Mouse (Mus musculus) right cerebral cortex, postnatal 25 days (tissue): ENCODE measurements at regions not wholly inside any gene's neighbourhood (a gene's known extent, or its start where the extent isn't known, plus 50 kb on each side); places are given as distances from the start of the nearest gene placed in this dataset.
"Not testable (repeated sequence)": the region's sequence is repeated elsewhere in the genome, so short reads cannot be mapped to it uniquely, and the experiment has no call there.

Source experiments
- DNase-seq: peaks from one replicate; pipeline ENCODE4 v3.0.0; 2022

DNA sequence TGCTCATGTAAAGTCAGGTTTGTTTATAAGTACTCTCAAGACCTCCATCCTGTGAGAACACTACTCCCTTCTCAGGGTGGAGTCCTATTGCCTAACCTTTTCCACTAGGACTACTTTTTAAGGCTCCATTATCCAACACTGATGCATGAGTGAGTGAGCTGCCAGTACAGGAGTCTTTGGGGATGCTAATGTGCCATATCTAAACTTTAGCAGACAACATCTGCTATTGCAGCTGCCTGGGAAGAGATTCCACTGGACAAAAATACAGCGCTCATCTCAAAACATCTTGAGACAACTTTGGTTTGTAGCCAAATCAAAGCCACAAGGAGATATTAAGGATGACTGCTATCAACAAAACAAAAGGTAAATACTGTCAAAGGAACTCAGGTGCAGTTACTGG is 52.3 kb upstream of the Gm10985 start:
- DNase-seq = no peak

- DNase-seq = no peak
These were observed 55.2 kb upstream of the Gm10985 start for GRCm38 (mm10) chr3:53789706-53790105.

- no peak for DNase-seq
These were observed 59.7 kb upstream of the Gm10985 start for GRCm38 (mm10) chr3:53785201-53785600.

- DNase-seq = peak; percentile 22
These were observed 68.2 kb upstream of the Gm10985 start for GRCm38 (mm10) chr3:53776668-53777067.

DNA sequence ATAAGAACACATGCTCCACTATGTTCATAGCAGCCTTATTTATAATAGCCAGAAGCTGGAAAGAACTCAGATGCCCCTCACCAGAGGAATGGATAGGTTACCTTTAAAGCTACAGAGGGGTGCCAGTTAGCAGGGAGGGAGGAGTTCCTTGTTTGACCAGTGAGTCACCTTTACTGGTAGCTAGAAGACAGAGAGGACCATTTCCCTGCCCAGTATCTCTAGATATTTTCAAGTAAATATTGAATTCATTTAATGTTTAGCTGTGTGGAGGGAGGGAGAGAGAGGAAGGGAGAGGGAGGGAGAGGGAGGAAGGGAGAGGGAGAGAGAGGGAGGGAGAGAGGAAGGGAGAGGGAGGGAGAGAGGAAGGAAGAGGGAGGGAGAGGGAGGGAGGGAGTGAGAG is 77.3 kb upstream of the Gm10985 start:
- no peak for DNase-seq

DNA sequence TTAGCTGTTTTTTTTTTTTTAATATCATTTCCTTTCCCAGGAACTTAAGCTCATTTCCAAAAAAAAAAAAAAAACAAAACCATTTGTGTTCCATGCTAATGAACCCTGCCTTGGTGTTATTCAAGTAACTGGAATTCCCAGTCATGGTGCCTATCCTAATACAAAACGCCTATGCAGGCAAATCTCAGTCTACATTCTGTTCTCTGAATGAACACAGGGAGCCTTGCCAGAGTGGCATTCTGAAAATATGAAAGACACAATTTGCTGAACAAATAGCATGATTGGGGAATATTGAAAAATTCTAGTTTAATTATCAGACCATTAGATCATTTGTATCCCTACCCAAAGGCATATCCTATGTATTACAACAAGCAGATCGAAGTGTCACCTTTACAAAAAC is 80.9 kb upstream of the Gm10985 start:
- DNase-seq = no peak

- DNase-seq = no peak
These were observed 83.3 kb upstream of the Gm10985 start for GRCm38 (mm10) chr3:53761514-53762075.

GRCm38 (mm10) chr3:53756115-53756853 is 88.6 kb upstream of the Gm10985 start:
- no peak for DNase-seq

DNA sequence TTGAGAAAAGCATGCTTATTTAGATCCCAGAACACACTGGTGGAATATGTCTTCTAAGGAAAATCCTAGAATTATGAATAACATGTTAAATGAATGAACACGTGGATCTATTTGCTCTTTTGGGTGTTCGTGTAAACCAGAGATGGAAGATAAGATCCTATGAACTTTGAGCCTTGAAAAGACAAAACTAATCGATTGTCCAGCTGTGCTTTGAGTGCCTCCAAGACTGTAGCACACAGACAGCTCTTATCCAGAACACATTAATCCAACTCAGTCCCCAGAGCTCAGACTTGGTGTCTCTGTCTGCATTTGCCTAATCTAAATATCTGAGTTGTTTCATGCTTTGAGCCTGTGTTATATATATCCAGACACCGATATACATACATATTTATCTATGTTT is 80.0 kb upstream of the Frem2 start:
- DNase-seq = no peak

- not testable (repeated sequence) for DNase-seq
These were observed 78.5 kb upstream of the Frem2 start for GRCm38 (mm10) chr3:53735607-53736006.

GRCm38 (mm10) chr3:53735147-53735546 is 78.0 kb upstream of the Frem2 start:
- peak; percentile 26 for DNase-seq

- no peak for DNase-seq
These were observed 73.3 kb upstream of the Frem2 start for GRCm38 (mm10) chr3:53730440-53730839.

DNA sequence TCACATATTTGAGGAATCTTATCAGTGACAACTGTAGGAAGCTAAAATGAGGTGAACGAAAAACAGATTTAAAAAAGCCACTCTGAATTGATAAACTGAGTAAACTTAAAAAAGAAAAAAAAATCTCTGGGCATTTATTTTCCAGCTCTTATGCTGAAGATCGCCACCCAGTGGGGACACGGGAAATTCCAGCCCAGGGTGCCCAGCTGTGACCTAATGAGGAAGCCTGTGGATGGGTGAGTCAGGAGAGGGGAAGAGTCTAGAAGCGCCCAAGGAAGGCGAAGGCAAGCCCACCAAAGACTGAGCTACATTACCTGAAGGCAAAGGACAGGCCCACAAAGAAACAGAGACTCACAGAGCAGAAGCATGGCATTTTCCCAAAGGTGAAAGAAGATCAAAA is 72.7 kb upstream of the Frem2 start:
- peak; percentile 26 for DNase-seq

- DNase-seq = no peak
These were observed 72.0 kb upstream of the Frem2 start for GRCm38 (mm10) chr3:53729131-53729530.

- DNase-seq = no peak
These were observed 70.6 kb upstream of the Frem2 start for GRCm38 (mm10) chr3:53727737-53728136.

GRCm38 (mm10) chr3:53707101-53707500 is 49.9 kb upstream of the Frem2 start:
- no peak for DNase-seq
